In the genomic region with DNA sequence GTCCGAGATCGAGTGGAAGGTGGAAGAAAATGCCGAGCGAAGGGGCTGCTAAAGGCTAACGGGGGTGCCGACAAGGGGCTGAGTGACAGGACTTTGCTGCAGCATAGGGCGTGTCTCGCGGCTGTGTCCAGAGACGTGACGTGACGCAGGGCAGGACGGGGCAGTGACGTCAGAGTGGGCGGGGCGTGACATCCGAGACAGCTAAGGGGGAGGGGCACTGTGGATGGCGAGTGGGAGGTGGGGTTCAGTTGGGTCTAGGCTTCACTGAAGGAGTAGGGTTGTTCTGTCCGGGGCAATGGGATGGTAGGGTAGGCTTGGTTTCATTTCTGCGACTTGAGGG, we compare ENCODE assay signal across 1 mouse cellular context.
A peak's percentile ranks its signal among the peaks of the same experiment; 100 is the strongest.
TF ChIP-seq lines count a peak whose summit lies in the region.

No protein-coding gene starts in this region.

TF ChIP-seq in CH12.LX, 34 proteins besides CTCF, POLR2A, EP300 and RAD21:
- TF ChIP-seq HCFC1 (IDR thresholded peaks at IDR 0.05; ENCODE audit: low read depth, low read length) (no peak; the same call in 1 of the 2 replicates), RCOR1 (conservative IDR thresholded peaks at IDR 0.05; ENCODE audit: low read depth, low read length) (no peak), KAT2A (IDR thresholded peaks at IDR 0.05; ENCODE audit: insufficient replicate concordance, low read length) (0 out of 2 replicates have a peak, but pooled peaks have one; percentile 31), GABPA (IDR thresholded peaks at IDR 0.05; ENCODE audit: insufficient replicate concordance, low read depth, low read length) (peak; percentile 32; the same call in 1 of the 2 replicates), MAZ (IDR thresholded peaks at IDR 0.05; ENCODE audit: low read depth, low read length) (peak; percentile 19; the same call in 1 of the 2 replicates), MEF2A (IDR thresholded peaks at IDR 0.05; ENCODE audit: borderline replicate concordance, low read depth, low read length) (0 out of 2 replicates have a peak, but pooled peaks have one; percentile 31), MXI1 (IDR thresholded peaks at IDR 0.05; ENCODE audit: low read depth, low read length) (no peak), CHD2 (IDR thresholded peaks at IDR 0.05; ENCODE audit: low read length) (peak; percentile 76)
